Mouse (Mus musculus): ENCODE measurements around the gene Gm13279. TPM values are rescaled to one million over a fixed set of nuclear protein-coding genes. Genes with fewer than 3 reads are reported as not detected.
A peak's percentile ranks its signal among the peaks of the same experiment; 100 is the strongest.
"Not testable (repeated sequence)": the region's sequence is repeated elsewhere in the genome, so short reads cannot be mapped to it uniquely, and the experiment has no call there.

Gm13279 gene
- polyA plus RNA-seq, 2 experiments from 2014 or later = not detected

DNA sequence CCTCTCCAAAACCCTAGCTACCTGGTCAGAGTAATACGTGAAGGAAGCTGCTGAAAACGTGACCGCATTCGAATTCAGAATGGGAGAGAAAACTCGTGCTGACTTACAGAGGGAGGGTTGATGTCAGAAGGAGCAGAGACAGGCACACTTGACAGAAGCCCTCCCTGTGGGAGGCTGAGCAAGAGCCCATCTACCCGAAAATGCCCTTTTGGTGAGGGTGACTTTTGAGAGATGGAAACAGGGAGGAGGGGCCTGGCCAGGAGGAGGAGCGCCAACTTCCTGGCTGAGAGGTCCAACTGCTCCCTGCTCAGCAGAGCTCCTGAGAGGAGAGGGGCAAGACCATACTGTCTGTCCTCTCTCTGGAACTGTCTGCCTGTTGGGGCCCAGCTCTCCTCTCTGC, 2.2 kb downstream of the Gm13279 start, which contains the start of gene Gm13285:
Gm13285 (plus strand) TSS at position 301 of the 400 bp plus-strand sequence.
- not testable (repeated sequence) for ATAC-seq

DNA sequence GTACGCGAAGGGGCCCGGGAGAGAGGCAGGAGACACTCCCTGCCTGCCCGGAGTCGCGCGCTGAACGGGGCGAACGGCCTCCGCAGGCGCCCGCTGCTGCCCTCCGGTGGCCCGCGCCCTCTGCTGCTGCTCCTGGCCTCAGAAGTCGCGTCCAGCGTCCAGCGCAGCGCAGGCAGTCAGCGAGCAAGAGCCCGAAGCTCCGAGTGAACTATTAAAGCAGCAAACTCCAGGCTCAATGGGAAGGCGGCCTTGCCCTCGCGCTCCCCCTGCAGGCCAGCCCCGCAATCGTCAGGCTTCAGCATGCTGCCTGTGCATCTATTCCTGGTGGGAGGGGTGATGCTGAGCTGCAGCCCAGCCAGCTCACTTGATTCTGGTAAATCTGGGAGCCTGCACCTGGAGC, 5.8 kb downstream of the Gm13279 start, which contains the start of gene Gm13287:
Gm13287 (plus strand) TSS at position 301 of the 400 bp plus-strand sequence.
- not testable (repeated sequence) for ATAC-seq

GRCm38 (mm10) chr4:88805231-88805630, 8.0 kb downstream of the Gm13279 start, which contains the start of gene Gm13288:
Gm13288 (plus strand) TSS chr4:88805531.
- ATAC-seq = not testable (repeated sequence)

GRCm38 (mm10) chr4:88805761-88806160, 8.6 kb downstream of the Gm13279 start:
- ATAC-seq = not testable (repeated sequence)

DNA sequence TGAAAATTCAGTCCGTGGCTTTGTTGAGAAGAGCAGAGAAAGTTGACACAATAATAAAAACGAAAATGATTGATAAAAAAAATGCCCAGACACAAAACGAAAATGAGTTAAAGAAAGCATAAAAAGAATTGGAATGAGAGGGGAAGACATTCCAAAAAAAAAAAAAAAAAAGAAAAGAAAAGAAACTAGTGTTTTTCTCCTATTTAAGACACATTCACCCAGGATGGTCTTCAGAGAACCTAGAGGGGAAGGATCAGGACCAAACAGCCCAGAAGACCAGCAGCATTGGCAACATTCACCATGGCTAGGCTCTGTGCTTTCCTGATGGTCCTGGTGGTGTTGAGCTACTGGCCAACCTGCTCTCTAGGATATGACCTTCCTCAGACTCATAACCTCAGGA, 18.7 kb downstream of the Gm13279 start, which contains the start of gene Ifna7:
Ifna7 (plus strand) TSS at position 301 of the 400 bp plus-strand sequence.
- no peak for ATAC-seq

GRCm38 (mm10) chr4:88819659-88820058, 22.5 kb downstream of the Gm13279 start, which contains the start of gene Ifna11:
Ifna11 (plus strand) TSS chr4:88819959.
- ATAC-seq = no peak

DNA sequence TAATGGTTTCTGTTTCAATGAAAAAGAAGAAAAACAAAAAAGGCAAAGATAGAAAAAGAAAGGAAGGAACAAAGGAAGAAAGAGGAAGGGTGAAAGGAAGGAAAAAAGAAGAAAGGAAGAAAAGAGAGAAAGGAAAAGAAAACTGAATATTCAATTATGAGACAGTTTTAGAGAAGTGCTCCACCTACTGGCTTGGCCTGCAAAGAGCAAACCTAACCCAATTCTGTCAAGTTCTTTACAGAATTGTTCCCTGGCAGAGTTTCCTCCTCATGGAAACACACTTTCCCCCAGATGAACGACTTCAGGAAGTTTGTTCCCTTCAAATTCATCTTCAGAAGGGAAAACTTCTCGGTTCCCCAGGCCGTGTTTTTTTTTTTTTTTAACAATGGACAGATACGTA, 25.8 kb downstream of the Gm13279 start:
- ATAC-seq = peak; percentile 78

DNA sequence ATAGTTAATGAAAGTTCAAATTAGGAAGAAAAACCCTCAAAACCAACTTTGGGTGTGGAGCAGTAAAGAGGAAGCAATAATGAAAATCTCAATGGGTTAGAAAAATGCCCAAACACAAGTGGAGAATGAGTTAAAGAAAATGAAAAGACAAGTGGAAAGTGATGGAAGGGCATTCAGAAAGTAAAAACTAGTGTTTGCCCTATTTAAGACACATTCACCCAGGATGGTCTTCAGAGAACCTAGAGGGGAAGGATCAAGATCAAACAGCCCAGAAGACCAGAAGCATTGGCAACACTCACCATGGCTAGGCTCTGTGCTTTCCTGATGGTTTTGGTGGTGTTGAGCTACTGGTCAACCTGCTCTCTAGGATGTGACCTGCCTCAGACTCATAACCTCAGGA, 29.9 kb downstream of the Gm13279 start, which contains the start of gene Ifna6:
Ifna6 (plus strand) TSS at position 301 of the 400 bp plus-strand sequence.
- ATAC-seq = not testable (repeated sequence)

GRCm38 (mm10) chr4:88830523-88830922, 33.3 kb downstream of the Gm13279 start:
- ATAC-seq = peak; percentile 74

- ATAC-seq = not testable (repeated sequence)
Observed at GRCm38 (mm10) chr4:88835225-88835624, 38.0 kb downstream of the Gm13279 start, which contains the start of gene Ifna5. Ifna5 (plus strand) TSS chr4:88835525.

DNA sequence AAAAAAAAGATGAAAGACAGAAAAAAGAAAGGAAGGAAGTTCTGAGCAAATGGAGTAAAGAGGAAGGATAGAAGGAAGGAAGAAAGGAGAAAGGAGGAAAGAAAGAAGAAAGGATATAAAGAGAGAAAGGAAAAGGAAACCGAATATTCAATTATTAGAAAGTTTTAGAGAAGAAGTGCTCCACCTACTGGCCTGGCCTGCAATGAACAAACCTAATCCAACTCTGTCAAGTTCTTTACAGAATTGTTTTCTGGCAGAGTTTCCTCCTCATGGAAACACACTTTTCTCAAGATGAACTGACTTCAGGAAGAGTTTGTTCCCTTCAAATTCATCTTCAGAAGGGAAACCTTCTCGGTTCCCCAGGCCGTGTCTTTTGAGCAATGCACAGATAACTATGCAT, 41.6 kb downstream of the Gm13279 start:
- peak; percentile 71 for ATAC-seq

DNA sequence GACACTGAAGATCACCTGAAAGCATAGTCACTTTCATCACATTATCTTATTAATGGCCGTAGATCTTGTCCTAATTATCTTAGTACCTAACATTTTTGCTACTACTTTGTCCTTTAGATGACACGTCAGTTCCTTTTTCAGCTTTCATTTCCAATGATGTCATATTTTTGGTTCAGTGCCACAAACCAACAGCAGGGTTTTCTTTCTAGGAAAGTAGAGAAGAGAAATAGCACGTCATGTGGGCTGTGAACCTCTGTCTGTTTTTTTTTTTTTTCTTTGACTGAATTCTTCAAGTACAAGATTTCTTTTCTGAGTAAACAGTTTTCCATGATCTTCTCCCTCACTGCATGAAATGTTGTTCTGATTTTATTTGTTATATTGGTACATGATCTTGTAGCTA, 42.9 kb downstream of the Gm13279 start:
- ATAC-seq = no peak

- ATAC-seq = no peak
Observed at GRCm38 (mm10) chr4:88841438-88841911, 44.3 kb downstream of the Gm13279 start, which contains the start of gene Ifna4. Ifna4 (plus strand) TSS chr4:88841861.

DNA sequence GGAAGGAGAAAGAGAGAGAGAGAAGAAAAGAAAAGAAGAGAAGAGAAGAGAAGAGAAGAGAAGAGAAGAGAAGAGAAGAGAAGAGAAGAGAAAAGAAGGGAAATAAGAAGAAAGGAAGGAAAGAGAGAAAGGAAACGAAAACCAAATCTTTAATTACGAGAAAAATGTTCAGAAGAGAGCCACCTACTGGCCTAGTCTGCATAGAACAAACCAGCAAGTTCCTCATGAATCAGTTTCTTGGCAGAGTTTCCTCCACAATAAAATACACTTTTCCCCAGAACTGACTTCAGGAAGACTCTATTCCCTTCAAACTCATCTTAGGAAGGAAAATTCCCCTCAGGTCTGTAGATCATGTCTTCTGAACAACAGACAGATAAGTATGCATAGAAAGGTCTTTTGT, 48.1 kb downstream of the Gm13279 start:
- peak; percentile 71 for ATAC-seq

Other genes with a start within 250 kb of the Gm13279 start
- gene Ifna15, start 239.2 kb upstream of the Gm13279 start, polyA plus RNA-seq (2017; shearing (Covaris generic)) = not detected
- gene Ifna14, start 225.6 kb upstream of the Gm13279 start, polyA plus RNA-seq (2017; shearing (Covaris generic)) = not detected
- not detected for gene Ifna9, start 205.0 kb upstream of the Gm13279 start, polyA plus RNA-seq (2017; shearing (Covaris generic))
- gene Ifna12, start 194.0 kb upstream of the Gm13279 start, polyA plus RNA-seq (2017; shearing (Covaris generic)) = not detected
- not detected for gene C87499, start 163.0 kb upstream of the Gm13279 start, polyA plus RNA-seq (2017; shearing (Covaris generic))
- under 1 TPM in 1 of 2 experiments, not detected in 1; 0.40 TPM for gene Ifna13, start 152.9 kb upstream of the Gm13279 start, polyA plus RNA-seq (2017; shearing (Covaris generic))
- not detected for gene Ifna16, start 120.5 kb upstream of the Gm13279 start, polyA plus RNA-seq (2017; shearing (Covaris generic))
- gene Ifna2, start 113.5 kb upstream of the Gm13279 start, polyA plus RNA-seq (2017; shearing (Covaris generic)) = not detected
- gene Ifnab, start 106.0 kb upstream of the Gm13279 start, polyA plus RNA-seq (2017; shearing (Covaris generic)) = not detected
- gene Gm26566, start 75.6 kb upstream of the Gm13279 start, polyA plus RNA-seq (2017; shearing (Covaris generic)) = not detected
- gene Klhl9, start 74.9 kb upstream of the Gm13279 start, polyA plus RNA-seq (2017; shearing (Covaris generic)) = 10 to 100 TPM; 27.3 to 43.0 TPM
- not detected for gene Gm13271, start 42.5 kb upstream of the Gm13279 start, polyA plus RNA-seq (2017; shearing (Covaris generic))
- gene Gm13283, start 37.3 kb upstream of the Gm13279 start, polyA plus RNA-seq (2017; shearing (Covaris generic)) = under 1 TPM in 1 of 2 experiments, not detected in 1; 0.28 TPM
- gene Gm13290, start 23.6 kb upstream of the Gm13279 start, polyA plus RNA-seq (2017; shearing (Covaris generic)) = not detected
- not detected for gene Gm13289, start 20.5 kb upstream of the Gm13279 start, polyA plus RNA-seq (2017; shearing (Covaris generic))
- not detected for gene Gm13272, start 17.5 kb upstream of the Gm13279 start, polyA plus RNA-seq (2017; shearing (Covaris generic))
- gene Ifnz, start 15.3 kb upstream of the Gm13279 start, polyA plus RNA-seq (2017; shearing (Covaris generic)) = under 1 TPM in 1 of 2 experiments, not detected in 1; 0.79 TPM
- not detected for gene Gm13276, start 11.7 kb upstream of the Gm13279 start, polyA plus RNA-seq (2017; shearing (Covaris generic))
- gene Gm13277, start 8.8 kb upstream of the Gm13279 start, polyA plus RNA-seq (2017; shearing (Covaris generic)) = not detected
- gene Gm13278, start 5.8 kb upstream of the Gm13279 start, polyA plus RNA-seq (2017; shearing (Covaris generic)) = not detected
- not detected for gene Gm13275, start 2.9 kb upstream of the Gm13279 start, polyA plus RNA-seq (2017; shearing (Covaris generic))
- gene Gm13285, start 2.3 kb downstream of the Gm13279 start, polyA plus RNA-seq (2017; shearing (Covaris generic)) = not detected
- not detected for gene Gm13287, start 5.9 kb downstream of the Gm13279 start, polyA plus RNA-seq (2017; shearing (Covaris generic))
- not detected for gene Gm13288, start 8.1 kb downstream of the Gm13279 start, polyA plus RNA-seq (2017; shearing (Covaris generic))
- gene Ifna7, start 18.8 kb downstream of the Gm13279 start, polyA plus RNA-seq (2017; shearing (Covaris generic)) = not detected
- gene Ifna11, start 22.6 kb downstream of the Gm13279 start, polyA plus RNA-seq (2017; shearing (Covaris generic)) = not detected
- not detected for gene Ifna6, start 30.0 kb downstream of the Gm13279 start, polyA plus RNA-seq (2017; shearing (Covaris generic))
- not detected for gene Ifna5, start 38.1 kb downstream of the Gm13279 start, polyA plus RNA-seq (2017; shearing (Covaris generic))
- not detected for gene Ifna4, start 44.5 kb downstream of the Gm13279 start, polyA plus RNA-seq (2017; shearing (Covaris generic))
- gene Ifna1, start 52.7 kb downstream of the Gm13279 start, polyA plus RNA-seq (2017; shearing (Covaris generic)) = not detected
- not detected for gene Ifne, start 82.8 kb downstream of the Gm13279 start, polyA plus RNA-seq (2017; shearing (Covaris generic))